Mouse (Mus musculus) lung, postnatal 36 days (tissue): ENCODE measurements around the gene Fhl1.

Experiments
- DNase-seq: peaks from one replicate; pipeline ENCODE4 v3.0.0; 2022; ENCODE audit warnings: mixed read lengths

The Fhl1 gene

GRCm38 (mm10) chrX:56731306-56732201 lies at the start of gene Fhl1:
Gene Fhl1 (plus strand): TSS chrX:56731787.
- peak; percentile 54 for DNase-seq

DNA sequence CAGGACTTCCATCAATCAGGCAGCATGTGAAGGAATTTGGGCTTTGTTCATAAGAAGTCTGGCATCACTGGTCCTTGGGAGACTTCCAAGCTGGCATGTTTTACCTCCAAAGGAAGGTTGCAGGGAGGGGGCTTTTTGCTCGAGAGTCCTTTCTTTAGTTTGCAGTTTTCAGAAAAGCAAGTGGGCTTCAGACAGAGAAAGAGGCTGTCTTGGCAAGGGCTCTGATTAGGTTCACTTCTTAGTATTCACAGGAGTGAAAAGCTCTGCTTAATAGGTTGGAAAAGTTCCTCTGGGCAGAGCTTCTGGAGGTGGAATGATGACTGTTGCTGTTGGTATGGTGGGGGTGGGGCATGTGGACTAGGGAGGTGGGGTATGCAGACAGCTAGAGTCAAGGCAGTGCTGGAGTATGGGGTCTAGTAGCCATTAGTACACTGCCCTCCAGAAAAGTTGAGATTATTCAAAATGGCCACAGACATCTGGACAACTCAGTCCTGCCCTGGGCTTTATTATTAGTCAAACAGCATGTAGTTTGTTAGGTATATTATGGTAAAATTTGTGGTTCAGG lies 49.3 kb upstream of the Fhl1 start:
- no peak for DNase-seq

DNA sequence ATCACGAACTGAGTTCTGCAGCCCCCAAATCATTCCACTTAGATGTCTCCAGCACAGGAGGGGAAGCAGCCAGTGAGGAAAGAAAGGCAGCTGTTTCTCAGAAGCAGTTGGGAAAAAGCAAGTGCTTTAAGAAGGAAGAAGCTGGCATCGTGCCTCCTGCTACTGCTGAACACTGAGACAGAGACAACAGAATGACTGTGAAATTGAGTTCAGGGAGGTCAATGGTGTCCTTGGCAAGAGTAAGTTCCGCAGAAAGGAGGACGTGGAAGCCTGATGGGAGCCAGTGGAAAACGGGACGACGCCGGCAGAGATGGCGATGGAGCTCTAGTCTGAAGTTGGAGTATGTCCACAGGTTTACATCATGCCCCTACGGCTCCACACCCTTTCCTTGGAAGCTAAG lies 48.1 kb upstream of the Fhl1 start:
- DNase-seq = peak; percentile 52

- DNase-seq = no peak
Observed at GRCm38 (mm10) chrX:56692554-56692953, 39.0 kb upstream of the Fhl1 start.

DNA sequence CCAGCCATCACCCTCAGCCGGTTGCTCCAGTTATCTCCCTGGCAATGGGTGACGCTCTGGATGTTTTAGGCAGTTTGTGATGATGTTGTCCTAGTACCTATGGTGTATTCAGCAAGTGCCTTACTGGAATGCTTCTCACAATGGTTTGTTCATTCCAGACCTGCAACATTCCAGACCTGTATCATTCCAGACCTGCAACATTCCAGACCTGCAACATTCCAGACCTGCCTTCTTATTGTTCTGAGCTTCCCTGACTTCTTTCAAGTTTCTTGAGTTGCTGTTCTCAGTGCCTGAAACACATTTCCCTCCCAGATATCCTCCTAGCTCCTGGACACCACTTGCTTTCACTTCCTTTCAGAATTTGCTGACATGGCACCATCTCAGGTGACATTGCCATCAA lies 37.0 kb upstream of the Fhl1 start:
- no peak for DNase-seq

GRCm38 (mm10) chrX:56697199-56697780 lies 34.3 kb upstream of the Fhl1 start:
- no peak for DNase-seq

GRCm38 (mm10) chrX:56697886-56698285 lies 33.7 kb upstream of the Fhl1 start:
- DNase-seq = no peak

DNA sequence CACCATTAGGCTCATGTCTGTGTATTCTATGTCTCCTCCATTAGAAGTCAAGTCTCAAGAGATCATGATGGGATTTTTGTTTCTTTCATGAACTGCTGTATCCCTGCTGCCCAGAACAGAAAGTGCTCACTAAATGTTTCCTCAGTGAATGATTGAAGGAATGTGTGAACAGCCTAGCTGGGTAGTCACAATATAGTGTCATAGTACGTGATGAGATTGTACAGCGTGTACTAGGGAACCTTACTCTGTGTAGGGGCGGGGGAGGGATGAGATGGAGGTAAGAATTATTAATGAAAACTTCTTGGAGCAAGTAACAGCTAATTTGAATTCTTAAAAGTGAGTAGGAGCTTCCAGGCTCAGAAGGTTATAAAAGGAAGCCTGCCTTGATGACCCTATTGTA lies 30.3 kb upstream of the Fhl1 start:
- no peak for DNase-seq

DNA sequence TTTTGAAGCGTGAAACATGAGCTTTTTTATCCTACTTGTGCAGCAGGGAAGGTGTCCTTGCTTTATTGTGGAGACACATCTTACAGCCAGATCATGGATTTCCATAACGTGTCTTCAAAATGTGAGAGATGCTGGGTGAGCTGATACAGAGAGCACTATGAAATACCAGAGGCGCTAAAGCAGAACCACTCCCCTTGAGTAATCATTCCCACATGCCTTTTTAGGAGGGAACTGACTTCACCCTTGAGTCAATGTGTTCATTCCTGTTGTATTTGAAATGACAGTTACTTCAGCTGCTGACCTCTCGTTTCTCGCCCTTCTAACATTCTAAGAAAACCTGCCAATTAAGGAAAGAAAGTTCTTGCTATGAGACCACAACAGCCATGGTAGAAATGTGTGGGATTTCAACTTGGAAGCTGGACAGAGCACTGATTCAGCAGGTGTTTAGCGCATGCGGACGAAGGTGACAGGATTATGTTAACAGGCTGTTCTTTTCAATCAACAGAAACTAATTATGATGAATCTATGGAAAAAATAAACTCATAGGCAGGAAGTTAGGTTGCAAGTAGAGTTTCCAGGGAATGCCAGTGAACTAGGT lies 27.5 kb upstream of the Fhl1 start:
- no peak for DNase-seq

DNA sequence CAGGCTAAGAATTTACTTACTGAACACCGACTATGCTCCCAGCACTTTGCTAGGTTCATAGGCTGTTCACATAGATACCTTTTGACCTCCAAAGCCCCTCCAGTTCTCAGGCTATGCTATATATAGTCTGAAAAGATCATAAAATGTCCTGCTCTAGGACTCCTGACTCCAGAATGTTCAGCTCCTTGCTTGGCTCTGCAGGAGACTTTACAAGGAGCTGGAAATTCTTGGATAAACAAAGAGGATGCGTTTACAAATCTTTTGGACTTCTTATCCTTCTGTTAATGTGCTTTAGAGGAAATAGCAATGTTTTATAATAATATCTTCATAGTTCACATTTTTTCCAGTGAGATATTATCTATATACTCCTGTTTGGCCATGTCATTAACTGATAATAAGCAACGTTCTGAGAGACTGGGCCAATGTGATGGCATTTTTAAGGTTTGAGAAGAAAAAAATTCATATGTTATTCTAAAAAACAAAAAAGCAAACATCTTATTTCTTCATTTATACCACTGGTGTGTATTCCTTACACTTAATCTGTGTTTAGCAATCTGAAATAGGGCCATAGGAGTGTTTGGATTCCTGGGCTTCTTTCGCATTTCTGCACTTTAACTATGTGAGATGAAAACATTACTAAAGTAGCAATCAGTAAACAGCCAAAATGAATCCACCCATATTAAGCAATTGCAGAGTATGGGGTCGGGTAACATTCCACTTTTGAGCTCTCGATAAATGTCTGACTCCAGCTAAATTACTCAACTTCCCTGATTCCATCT lies 22.8 kb upstream of the Fhl1 start:
- DNase-seq = no peak

- no peak for DNase-seq
Observed at GRCm38 (mm10) chrX:56710522-56710921, 21.1 kb upstream of the Fhl1 start.

GRCm38 (mm10) chrX:56712666-56713065 lies 18.9 kb upstream of the Fhl1 start:
- no peak for DNase-seq

DNA sequence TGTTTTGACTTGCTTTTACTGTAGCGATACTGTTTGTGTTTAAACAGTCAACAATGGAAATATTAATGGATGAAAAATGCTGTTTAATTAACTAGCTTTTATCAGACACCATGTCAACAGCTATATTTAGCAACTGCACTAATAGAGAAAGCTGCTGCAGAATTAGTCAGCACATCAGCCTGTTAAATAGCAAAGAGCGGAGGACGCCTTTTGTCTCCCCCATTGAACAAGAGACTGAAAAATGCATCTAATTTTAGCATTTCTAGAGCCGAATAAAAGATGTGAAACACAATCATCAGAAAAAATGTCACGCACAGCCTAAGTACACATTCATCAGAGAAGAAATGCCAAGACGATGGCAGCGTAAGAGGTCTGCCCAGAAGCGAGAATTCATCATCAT lies 9.0 kb upstream of the Fhl1 start:
- DNase-seq = no peak

GRCm38 (mm10) chrX:56728507-56728906 lies 3.1 kb upstream of the Fhl1 start:
- DNase-seq = no peak

DNA sequence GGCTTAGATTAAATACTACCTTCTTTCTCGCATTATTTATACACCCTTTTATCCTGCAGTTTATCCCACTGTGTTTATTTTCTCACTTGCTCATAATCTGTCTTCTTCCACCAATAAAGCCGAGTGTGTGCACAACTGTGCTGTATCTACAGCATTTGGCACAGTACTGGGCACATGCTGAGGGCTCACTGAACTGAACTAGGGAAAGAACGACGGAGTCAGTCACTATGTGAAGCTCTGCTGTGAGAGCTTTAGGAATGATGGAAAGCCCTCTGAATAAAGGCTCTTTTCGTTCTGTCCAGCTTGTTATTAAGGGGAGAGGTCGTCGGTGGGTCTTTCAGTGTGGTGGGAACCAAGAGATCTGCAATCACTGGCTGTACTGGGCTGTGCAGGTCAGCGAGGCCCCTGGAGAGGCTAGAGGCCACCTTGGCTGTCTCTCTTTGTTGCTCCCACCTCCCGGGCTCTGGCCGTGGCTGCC lies 720 bp upstream of the Fhl1 start:
- no peak for DNase-seq

DNA sequence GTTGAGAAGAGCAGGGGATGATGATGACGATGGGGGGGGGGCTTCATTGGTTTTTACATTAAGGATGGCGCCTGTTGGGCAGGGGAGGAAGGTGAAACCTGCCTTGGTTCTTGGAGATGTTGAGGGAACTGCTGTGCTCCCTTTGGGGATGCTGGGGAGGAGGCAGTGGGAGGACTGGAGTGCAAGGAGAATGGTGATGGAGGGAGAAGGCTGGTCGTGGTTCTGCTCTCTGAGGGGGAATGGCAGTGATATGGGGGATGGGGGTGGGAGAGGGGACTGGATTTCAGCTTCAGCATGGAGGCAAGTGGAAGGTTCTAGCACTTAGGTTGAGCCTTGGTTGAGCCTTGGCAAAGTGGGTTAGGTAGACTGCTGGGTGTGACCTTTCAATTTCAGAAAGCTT lies 814 bp downstream of the Fhl1 start:
- DNase-seq = no peak

DNA sequence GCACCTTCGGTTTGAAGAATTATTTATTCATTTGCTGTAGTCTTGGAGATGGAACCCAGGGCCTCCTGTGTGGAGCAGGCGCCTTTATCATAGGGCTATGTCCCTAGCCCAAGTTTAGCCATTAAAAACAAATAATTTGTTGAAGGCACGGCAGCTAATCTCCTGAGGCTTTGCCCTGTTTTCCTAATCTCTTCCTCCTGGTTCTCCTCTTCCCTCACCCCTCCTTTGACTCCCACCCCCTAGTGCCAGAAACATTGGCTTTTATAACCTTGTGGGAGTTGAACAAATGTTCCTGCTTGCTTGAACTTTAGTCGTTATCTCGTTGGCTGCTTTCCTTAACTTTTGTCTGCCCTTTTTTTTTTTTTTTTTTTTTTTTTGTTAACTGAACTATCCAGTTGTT lies 2.8 kb downstream of the Fhl1 start:
- no peak for DNase-seq

DNA sequence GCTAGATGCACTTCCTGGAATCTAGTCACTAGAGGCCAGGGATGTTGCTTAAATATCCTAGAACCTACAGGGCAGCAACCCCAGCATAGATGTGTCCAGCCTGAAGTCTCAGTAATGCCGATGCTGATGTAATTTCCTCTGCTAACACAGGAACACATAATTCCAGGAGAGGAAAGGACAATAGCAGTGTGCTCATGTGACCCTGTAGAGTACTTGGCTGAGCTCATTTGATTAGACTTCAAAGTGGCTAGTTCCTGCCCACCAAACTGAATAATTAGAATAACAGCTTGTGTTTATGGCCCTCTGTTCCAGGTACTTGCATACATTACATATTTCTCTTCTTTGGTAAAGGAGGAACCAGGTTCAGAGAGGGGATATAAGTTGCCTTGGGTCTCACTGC lies 4.6 kb downstream of the Fhl1 start:
- DNase-seq = no peak

DNA sequence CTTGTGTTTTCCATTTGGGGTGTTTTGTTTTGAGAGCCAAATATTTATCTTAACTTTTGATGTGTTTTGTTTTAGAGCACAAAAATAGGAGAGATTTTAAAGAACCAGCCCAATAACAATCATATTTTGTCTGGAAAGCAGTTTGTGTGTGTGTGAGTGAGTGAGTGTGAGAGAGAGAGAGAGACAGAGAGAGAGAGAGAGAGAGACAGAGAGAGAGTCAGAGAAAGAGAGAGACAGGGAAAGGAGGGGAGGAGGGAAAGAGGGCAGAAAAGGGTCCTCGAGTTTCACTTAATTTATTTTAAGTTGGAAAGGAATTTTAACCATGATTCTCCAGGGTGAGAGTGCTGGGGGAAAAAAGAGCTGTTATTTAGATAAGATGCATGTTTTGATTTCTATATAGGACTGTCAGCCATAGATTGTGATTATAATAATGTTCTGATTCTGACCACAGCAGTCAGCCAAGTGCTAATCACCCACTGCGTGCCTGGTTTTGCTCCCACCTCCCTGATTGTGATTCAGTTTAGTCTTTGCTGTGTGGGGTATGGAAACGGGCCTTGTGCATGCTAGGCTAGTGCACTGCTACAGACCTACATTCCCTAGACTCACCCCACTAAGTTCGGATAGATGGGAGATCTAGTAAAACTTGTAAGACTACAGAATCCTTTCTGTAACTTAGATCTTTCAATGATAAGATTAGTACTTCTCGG lies 6.4 kb downstream of the Fhl1 start:
- DNase-seq = no peak

DNA sequence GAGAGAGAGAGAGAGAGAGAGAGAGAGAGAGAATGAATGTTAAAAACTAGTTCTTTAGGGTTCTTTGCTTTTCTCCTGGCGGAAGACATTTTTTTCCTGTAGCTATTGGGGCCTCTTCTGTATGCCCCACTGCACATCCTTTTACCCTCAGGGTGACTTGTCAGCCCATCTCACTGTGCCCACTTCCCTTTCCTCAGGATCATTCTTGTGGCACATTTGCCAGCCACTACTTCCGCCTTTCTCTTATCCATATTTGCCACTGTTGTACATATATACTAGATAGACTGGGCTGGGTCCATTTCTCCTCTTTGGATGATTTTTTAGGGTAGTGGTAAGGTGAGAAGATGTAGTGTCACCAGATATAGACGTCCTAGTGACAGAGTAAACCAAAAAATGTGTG lies 9.8 kb downstream of the Fhl1 start:
- no peak for DNase-seq

- no peak for DNase-seq
Observed at GRCm38 (mm10) chrX:56751536-56751935, 19.9 kb downstream of the Fhl1 start.

DNA sequence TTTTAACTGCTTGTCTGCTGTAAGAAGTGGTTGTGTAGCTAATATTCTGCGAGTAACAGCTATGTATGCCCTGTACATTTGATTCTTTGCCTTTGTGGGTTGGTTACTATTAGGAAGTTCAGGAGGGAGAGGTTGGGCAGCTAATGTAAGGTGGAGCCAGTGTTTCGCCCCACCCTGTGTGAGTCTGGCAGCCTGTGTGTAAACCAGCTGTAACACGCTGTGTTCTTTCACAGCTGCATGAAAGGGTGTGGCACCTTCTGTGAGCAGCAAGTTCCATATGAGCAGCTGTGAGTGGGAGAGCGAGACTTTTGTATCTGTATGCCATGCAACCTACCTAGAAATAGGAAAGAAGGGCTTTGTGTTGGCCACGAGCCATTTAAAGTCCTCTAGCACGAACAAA lies 20.6 kb downstream of the Fhl1 start:
- DNase-seq = peak; percentile 41
